Mouse (Mus musculus): ENCODE results near the gene Pla2g6.

Pla2g6 gene

DNA sequence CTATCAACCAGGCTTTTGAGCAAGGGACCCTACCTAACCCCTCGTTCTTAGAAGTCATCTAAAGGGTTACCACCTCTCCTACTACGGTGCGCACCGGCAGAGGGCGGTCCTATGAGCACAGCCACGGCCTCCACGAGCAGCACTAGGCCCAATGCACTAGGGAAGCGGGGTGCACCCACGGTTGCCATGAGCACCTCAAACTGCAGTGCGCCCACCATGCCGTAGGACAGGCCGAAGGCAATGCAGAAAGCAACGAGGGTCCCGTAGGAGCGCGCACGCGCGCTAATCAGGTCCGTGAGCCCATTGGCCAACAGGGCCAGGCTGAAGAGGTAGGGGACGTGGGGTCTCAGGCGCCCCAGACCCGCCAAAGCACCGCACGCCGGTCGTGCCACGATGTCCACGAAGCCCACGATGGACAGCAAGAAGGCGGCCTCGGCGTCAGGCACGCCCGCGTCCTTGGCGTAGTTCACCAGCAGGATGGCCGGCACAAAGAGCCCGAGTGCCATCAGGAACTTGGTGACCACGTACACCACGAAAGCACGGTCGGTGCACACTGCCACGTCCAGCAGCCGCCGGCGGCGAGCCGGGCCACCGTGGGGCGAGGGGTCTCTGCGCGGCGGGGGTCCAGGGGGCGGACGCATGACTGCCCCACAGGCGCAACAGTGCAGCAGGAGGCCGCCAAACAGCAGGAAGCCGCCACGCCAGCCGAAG is 76.3 kb downstream of the Pla2g6 start:
- in situ Hi-C loops (cut with MboI; ENCODE audit: unreplicated experiment in 2 of 2): no loop called here

DNA sequence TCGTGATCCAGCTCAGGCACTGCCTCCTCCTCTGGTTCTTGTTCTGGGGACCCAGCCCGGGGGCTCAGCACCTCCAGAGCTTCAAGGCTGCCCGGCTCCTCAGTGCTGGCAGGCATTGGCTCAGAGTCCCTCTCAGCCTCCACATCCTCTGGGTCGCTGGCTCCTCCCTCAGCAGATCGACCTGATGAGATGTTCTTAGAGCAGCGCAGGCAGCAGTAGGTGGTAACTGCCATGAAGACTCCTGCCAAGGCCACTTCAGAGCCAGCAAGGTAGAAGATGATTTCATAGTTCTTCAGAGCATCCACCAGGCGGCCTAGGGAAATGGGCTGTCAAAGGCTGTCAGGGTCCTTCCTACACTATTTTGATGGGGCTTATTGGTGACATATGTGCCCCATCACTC is 77.0 kb downstream of the Pla2g6 start:
- in situ Hi-C loops (cut with MboI; ENCODE audit: unreplicated experiment in 2 of 2): no loop called here

DNA sequence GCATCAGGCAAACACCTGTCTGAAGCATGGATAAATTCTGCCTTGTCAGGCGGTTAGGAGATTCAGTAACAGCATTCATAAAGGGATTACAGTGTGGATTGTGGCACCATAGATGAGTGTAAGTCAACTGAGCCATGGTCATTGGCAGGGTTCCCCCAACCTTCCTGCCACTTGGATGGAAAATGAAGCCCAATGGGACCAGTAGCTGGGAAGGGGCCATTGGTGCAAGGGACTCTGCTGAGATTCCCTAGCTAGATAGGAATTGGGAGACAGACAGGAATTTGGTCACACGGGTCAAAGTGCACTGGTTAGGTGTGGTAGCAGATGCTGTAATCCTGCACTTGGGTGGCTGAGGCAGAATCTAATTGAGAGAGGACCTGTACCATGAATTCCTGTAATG is 78.0 kb downstream of the Pla2g6 start:
- in situ Hi-C loops (cut with MboI; ENCODE audit: unreplicated experiment in 2 of 2): no loop called here

DNA sequence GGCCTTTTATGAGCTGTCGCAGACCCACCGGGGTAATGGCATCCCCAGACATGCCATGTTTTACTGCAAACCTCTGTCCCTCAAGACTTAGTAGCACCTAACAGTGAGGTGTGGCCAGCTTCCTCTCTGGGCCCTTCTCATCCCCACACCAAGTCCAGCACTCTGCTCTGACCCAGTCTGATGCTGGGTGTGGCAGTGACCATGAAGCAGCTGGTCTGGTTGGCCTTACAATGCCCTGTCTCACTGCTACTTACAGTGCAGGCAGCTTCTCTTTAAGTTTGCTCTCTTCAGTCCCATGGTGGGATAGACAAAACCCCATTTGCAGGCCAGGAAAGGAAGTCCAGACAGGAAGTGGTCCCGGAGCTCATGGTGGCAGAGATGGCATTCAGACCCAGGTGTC is 82.9 kb downstream of the Pla2g6 start:
- in situ Hi-C loops (cut with MboI; ENCODE audit: unreplicated experiment in 2 of 2): no loop called here

DNA sequence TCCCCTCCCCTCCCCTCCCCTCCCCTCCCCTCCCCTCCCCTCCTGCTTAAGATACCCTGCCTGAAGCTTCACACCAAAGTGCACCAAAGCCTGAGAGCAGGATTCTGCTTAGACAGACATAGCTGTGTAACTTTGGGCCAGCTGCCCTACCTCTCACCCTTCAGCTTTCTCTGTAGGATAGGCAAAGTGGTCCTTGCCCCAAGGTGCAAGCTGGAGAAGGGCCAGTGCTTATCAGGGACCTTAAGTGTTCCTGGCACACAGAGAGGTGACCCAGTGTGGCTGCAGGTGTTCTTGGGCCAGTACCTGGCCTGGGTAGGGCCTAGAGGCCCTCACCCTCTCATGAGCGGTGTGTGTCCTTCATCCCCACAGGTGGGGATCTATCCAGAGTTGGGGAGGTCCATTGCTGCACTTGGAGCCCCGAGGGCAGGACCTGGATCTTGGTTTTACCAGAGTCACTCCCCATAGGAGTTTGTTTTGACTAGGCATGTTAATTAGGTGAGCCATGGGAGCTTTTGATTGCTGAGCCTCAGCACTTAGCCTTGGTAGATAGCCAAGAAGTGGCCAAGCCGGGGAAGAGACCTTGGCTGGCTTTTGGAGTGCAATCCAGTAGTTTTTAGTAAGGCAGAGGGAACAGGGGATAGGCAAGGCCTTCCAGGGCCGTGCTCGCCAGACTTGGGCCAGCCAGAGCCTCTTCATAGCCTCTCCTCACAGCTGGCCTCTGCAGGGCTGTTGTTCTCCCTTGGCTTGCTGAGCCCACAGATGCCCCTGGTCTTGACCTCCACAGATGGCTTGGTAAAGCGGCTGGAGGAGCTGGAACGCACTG is 83.9 kb downstream of the Pla2g6 start:
- in situ Hi-C loops (cut with MboI; ENCODE audit: unreplicated experiment in 2 of 2): loop anchor here (5.0 kb wide), 1 partner anchor 223 kb away; no protein-coding TSS in a partner anchor

DNA sequence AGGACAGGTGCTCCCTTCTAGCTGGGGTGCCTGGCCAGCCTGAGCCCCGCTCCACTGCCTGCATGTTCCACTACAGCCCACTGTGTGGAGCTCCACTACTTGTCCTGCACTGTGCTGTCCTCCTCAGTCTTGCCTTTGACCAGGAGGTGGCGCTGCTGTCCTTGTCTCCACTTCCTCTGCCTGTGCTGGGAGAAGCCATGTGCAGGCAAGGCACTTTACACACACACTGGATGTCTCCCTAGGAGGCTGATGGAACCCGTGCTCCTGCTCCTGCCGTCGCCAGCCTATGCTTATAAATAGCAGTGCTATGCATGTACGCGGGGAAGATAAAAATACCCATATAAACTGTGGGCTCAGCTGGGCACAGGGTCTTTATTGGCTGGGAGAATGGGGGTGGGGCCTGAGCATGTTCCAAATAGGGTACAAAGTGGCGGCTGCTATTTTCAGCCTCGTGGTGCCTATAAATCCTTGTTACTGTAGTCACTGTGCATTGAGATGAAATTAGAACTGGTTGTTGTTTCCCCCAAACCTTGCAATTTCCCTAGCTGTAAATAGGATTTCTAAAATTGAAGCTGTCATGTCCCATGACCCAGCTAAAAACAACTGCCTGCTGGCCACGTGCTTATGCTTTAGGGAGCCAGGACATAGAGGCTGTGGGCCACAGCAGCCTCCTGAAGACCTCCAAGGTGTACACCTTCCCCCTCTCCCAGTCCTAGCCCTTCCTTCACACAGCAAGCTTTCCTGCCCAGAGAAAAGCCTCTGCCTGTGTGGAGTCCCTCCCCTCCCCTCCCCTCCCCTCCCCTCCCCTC is 84.8 kb downstream of the Pla2g6 start:
- in situ Hi-C loops (cut with MboI; ENCODE audit: unreplicated experiment in 2 of 2): loop anchor here (5.0 kb wide), 1 partner anchor 224 kb away; no protein-coding TSS in a partner anchor

DNA sequence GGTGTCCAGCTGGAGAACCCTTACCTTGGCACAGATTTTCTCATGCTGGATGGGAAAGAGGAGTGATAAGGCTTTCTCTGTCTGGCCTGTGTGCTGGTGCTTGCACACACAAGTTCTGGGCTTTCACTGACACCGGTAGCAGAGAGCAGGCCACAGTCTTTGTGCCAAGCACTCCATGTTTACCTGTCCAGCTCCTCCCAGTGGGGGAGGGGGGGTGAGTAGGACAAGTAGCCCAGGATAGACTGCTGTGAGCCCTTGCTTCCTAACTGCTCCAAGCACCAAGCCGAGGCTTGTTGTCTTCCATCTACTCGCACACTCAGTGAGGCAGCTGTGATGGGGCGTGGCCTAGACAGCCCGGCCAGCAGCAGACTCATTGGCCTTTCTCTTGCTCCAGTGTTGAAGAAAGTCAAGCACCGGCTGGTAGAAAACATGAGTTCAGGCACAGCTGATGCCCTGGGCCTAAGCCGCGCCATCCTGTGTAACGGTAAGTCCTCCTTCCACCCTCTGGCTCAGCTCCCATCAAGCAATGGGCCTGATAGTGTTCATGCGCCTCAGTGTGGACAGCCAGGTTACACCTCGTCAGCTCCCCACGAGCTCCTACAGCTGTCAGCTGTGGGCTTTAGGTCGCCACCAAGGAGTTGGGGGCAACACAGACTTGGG is 85.5 kb downstream of the Pla2g6 start:
- in situ Hi-C loops (cut with MboI; ENCODE audit: unreplicated experiment in 2 of 2): loop anchor here (5.0 kb wide), 1 partner anchor 225 kb away; no protein-coding TSS in a partner anchor

DNA sequence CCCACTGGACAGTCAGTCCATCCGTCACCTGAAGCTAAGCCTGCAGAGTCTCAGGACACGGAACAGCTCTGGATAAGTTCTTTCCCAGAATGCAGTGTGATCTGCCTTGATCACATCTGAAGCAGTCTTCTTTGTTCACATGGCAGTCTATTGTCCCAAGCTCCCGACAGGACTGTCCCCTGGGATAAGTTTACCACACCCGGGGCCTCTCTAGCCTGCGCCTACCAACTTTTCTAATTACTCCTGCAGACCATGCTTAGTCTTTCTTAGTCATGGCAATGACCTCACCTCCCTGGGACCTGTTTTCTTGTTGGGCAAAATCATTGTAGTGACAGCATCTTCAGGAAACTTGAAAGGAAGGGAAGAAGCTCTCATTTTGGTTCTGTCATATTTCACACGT is 90.2 kb downstream of the Pla2g6 start:
- in situ Hi-C loops (cut with MboI; ENCODE audit: unreplicated experiment in 2 of 2): no loop called here

All from v-Abl transformed pro-B cells (cell line).